Mouse (Mus musculus) embryonic facial prominence, embryonic 11.5 days (tissue): ENCODE results near the gene Cnnm4. TPM values are rescaled to one million over a fixed set of nuclear protein-coding genes. Genes with fewer than 3 reads are reported as not detected.

Source experiments
- ATAC-seq: fragments of 200-750 bp; cut with Nextera tagmentation; replicated peaks from 2 replicates; pipeline ENCODE4 v1.8.0; 2017; ENCODE audit warnings: low read depth; ENCODE audit not compliant: insufficient number of reproducible peaks, low FRiP score, low TSS enrichment
- DNase-seq: peaks from one replicate; pipeline ENCODE4 v3.0.0-alpha.2; 2015; ENCODE audit warnings: low spot score
- H3K27ac ChIP-seq: fragments of 300-500 bp; sonication (generic); replicated peaks from 2 replicates; pipeline ENCODE4 v1.5.1; 2014; ENCODE audit warnings: mild to moderate bottlenecking, low read depth, low read length, control low read depth
- H3K27me3 ChIP-seq: fragments of 300-500 bp; sonication (generic); 2 replicates; pipeline ENCODE4 v1.6.1; 2014; ENCODE audit warnings: mild to moderate bottlenecking, low read length, moderate library complexity, mixed read lengths; ENCODE audit not compliant: control insufficient read depth, insufficient read depth
- H3K36me3 ChIP-seq: fragments of 300-500 bp; sonication (generic); replicated peaks from 2 replicates; pipeline ENCODE4 v1.6.1; 2014; ENCODE audit warnings: low read depth, mild to moderate bottlenecking, low read length, moderate library complexity, mixed read lengths; ENCODE audit not compliant: control insufficient read depth, insufficient read depth
- H3K4me1 ChIP-seq: fragments of 300-500 bp; sonication (generic); 2 replicates; pipeline ENCODE4 v1.6.1; 2014; ENCODE audit warnings: low read length, mixed read lengths; ENCODE audit not compliant: control insufficient read depth, insufficient read depth
- H3K4me2 ChIP-seq: fragments of 300-500 bp; sonication (generic); 2 replicates; pipeline ENCODE4 v1.6.1; 2014; ENCODE audit warnings: low read depth, mild to moderate bottlenecking, control low read depth, low read length, moderate library complexity
- H3K4me3 ChIP-seq: fragments of 300-500 bp; sonication (generic); 2 replicates; pipeline ENCODE4 v1.5.1; 2014; ENCODE audit warnings: low read depth, low read length, control low read depth
- H3K9ac ChIP-seq: fragments of 300-500 bp; sonication (generic); replicated peaks from 2 replicates; pipeline ENCODE4 v1.6.1; 2014; ENCODE audit warnings: mild to moderate bottlenecking, control low read depth, low read length
- H3K9me3 ChIP-seq: fragments of 300-500 bp; sonication (generic); replicated peaks from 2 replicates; pipeline ENCODE4 v1.6.1; 2016; ENCODE audit warnings: mild to moderate bottlenecking, low read length, inconsistent platforms, mixed read lengths; ENCODE audit not compliant: control insufficient read depth
- WGBS: fragments of 180-500 bp; shearing (Covaris S2); extraction: QIAGEN DNeasy Blood & Tissue Kit; methylation state at CpG from one replicate; pipeline ENCODE4 v1.1.7; 2014; 5-methylcytosine and 5-hydroxymethylcytosine counted together
- polyA plus RNA-seq: library from polyadenylated mRNA; unstranded; fragments of >200 nt; fragmentation: Nextera tagmentation; extraction: Ambion mirVana; gene quantifications from 2 replicates; pipeline ENCODE4 v1.2.1, GENCODE M21; 2014

The Cnnm4 gene
- polyA plus RNA-seq, 1 experiment from 2014 or later: 12.8 TPM

- ATAC-seq: no peak
- Histone ChIP-seq H3K4me1 (no peaks in the 10 kb centered on the region), H3K27ac (no peak overlapping the region; the same call in 1 of the 2 replicates), H3K4me3 (no peak overlapping the region), H3K9me3 (no peaks in the 10 kb centered on the region), H3K36me3 (no peaks in the 10 kb centered on the region), H3K27me3 (no peaks in the 10 kb centered on the region), H3K9ac (no peak overlapping the region), H3K4me2 (no peak overlapping the region)
- 43% methylated on average over 2 of the region's 2 CpGs for WGBS
- no peak for DNase-seq
These were observed 9.6 kb upstream of the Cnnm4 start for GRCm38 (mm10) chr1:36461829-36462228.

- no peak for DNase-seq
- no peak for ATAC-seq
- H3K4me2 ChIP-seq: no peak overlapping the region
- no peaks in the 10 kb centered on the region for H3K36me3 ChIP-seq
- H3K9ac ChIP-seq: no peak overlapping the region
- no peak overlapping the region for H3K27ac ChIP-seq
- no peaks in the 10 kb centered on the region for H3K9me3 ChIP-seq
- no peaks in the 10 kb centered on the region for H3K27me3 ChIP-seq
- H3K4me1 ChIP-seq: no peaks in the 10 kb centered on the region
- no peak overlapping the region for H3K4me3 ChIP-seq
- 65% methylated on average over 4 of the region's 4 CpGs for WGBS
These were observed 5.7 kb upstream of the Cnnm4 start for GRCm38 (mm10) chr1:36465641-36466160.

DNA sequence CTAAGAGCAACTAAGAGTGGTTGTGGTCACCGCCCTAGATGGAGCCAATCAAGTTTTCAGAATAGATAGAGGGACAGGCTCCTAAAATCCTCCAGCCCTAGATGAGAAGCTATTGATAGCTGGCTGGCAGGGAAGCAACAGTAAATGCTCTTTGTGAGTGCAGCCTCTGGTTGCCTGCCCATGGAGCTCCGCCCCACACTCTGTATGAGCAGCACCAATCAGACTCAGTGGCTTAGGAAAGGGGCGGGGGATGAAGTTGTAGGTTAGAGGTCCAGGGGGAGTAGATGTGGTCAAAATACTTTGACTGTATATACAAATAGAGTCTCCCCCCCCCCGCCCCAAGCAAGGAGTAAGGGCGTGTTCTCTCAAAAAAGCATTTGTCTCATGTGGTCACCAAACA, 4.0 kb upstream of the Cnnm4 start:
- Histone ChIP-seq H3K9me3 (no peaks in the 10 kb centered on the region), H3K27ac (no peak overlapping the region), H3K4me1 (no peaks in the 10 kb centered on the region), H3K4me3 (no peak overlapping the region), H3K36me3 (no peaks in the 10 kb centered on the region), H3K27me3 (no peaks in the 10 kb centered on the region), H3K4me2 (no peak overlapping the region), H3K9ac (no peak overlapping the region)
- DNase-seq (no peak), ATAC-seq (no peak)
- 52% methylated on average over 5 of the region's 5 CpGs for WGBS

DNA sequence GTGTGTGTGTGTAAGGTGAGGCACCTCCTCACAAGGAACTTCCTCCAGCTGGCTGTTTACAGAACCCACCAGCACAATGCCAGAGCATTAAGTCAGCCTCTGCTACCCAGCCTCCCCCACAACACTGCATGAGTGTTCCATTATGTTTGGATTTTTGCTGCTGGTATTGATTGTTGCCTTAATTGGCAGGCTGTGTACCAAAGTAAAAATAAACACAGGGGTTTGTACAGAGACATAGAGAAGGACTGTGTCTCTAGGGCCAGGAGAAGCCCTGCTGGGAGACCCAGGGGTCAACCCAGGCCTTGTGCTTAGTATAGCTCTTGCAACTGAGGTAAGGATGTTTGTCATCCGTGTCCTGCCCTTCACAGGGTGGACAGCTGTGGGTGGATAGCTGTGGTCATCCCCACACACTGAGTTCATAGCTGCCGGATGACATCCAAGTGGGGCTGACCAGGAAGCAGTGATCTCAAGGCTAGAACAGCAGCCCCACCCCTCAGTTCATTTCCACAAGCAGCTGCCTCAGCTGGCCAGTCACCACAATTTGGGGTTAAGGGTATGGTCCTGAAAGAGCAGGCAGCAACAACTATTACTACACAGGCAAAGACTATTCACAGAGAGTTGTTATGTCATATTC, 1.5 kb upstream of the Cnnm4 start:
- Histone ChIP-seq H3K36me3 (no peaks in the 10 kb centered on the region), H3K4me3 (no peak overlapping the region), H3K4me2 (no peak overlapping the region), H3K27me3 (no peaks in the 10 kb centered on the region), H3K4me1 (peaks cover 8% of the 10 kb centered on the region), H3K9ac (no peak overlapping the region), H3K27ac (no peak overlapping the region), H3K9me3 (no peaks in the 10 kb centered on the region)
- DNase-seq (no peak), ATAC-seq (no peak)
- WGBS: 30% methylated on average over 2 of the region's 2 CpGs

GRCm38 (mm10) chr1:36472106-36472440, 653 bp downstream of the Cnnm4 start:
- Histone ChIP-seq H3K36me3 (no peaks in the 10 kb centered on the region), H3K9ac (peak overlapping the region; percentile 73), H3K4me1 (peaks cover 8% of the 10 kb centered on the region), H3K4me2 (peak overlapping the region; percentile 85), H3K27ac (no peak overlapping the region), H3K9me3 (no peaks in the 10 kb centered on the region), H3K4me3 (peak overlapping the region; percentile 59), H3K27me3 (no peaks in the 10 kb centered on the region)
- WGBS: 12% methylated on average over 18 of the region's 18 CpGs
- no peak for DNase-seq
- ATAC-seq: no peak; the same call in 1 of the 2 replicates

- no peaks in the 10 kb centered on the region for H3K9me3 ChIP-seq
- H3K9ac ChIP-seq: peak overlapping the region; percentile 13
- H3K4me2 ChIP-seq: peak overlapping the region; percentile 85
- H3K4me3 ChIP-seq: no peak overlapping the region
- peaks cover 8% of the 10 kb centered on the region for H3K4me1 ChIP-seq
- ATAC-seq (no peak), DNase-seq (no peak)
- no peaks in the 10 kb centered on the region for H3K27me3 ChIP-seq
- WGBS: 77% methylated on average over 10 of the region's 10 CpGs
- no peak overlapping the region for H3K27ac ChIP-seq
- H3K36me3 ChIP-seq: no peaks in the 10 kb centered on the region
These were observed 1.9 kb downstream of the Cnnm4 start for GRCm38 (mm10) chr1:36473211-36473780.

DNA sequence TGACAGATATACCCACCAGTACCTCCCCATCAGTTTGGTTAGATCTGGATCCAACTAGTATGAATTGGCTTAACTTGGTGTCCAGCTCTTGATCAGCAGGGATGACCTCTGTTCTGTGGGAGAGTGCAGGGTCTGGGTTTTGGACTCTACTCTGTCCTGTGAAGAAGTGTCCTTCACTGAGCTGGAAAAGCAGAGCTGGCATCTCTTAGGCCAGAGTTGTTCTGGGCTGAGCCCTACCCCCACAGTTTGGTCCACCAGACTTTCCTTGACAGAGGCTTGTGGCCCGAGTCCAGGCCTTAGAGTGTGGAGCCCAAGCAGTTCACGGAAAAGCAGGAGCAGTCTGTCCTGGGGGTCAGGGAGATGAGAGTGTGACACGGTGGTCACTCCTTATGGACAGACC, 3.2 kb downstream of the Cnnm4 start:
- Histone ChIP-seq H3K9me3 (no peaks in the 10 kb centered on the region), H3K4me2 (peak overlapping the region; percentile 24; the same call in 1 of the 2 replicates), H3K27ac (no peak overlapping the region), H3K36me3 (no peaks in the 10 kb centered on the region), H3K4me3 (0 out of 2 replicates have a peak overlapping the region, but pooled peaks have one; percentile 6), H3K9ac (no peak overlapping the region), H3K4me1 (peaks cover 8% of the 10 kb centered on the region), H3K27me3 (no peaks in the 10 kb centered on the region)
- DNase-seq (no peak), ATAC-seq (no peak)
- 50% methylated on average over 3 of the region's 3 CpGs for WGBS

- peaks cover 8% of the 10 kb centered on the region for H3K4me1 ChIP-seq
- H3K36me3 ChIP-seq: no peaks in the 10 kb centered on the region
- ATAC-seq (no peak), DNase-seq (peak; percentile 45)
- H3K4me3 ChIP-seq: 0 out of 2 replicates have a peak overlapping the region, but pooled peaks have one; percentile 6
- peak overlapping the region; percentile 4; the same call in 1 of the 2 replicates for H3K9ac ChIP-seq
- no peaks in the 10 kb centered on the region for H3K27me3 ChIP-seq
- H3K9me3 ChIP-seq: no peaks in the 10 kb centered on the region
- no peak overlapping the region for H3K27ac ChIP-seq
- peak overlapping the region; percentile 17 for H3K4me2 ChIP-seq
- WGBS: 37% methylated on average over 8 of the region's 8 CpGs
These were observed 4.2 kb downstream of the Cnnm4 start for GRCm38 (mm10) chr1:36475480-36476110.
